Comparison of ENCODE assay signal across 9 mouse cellular contexts in the genomic region with DNA sequence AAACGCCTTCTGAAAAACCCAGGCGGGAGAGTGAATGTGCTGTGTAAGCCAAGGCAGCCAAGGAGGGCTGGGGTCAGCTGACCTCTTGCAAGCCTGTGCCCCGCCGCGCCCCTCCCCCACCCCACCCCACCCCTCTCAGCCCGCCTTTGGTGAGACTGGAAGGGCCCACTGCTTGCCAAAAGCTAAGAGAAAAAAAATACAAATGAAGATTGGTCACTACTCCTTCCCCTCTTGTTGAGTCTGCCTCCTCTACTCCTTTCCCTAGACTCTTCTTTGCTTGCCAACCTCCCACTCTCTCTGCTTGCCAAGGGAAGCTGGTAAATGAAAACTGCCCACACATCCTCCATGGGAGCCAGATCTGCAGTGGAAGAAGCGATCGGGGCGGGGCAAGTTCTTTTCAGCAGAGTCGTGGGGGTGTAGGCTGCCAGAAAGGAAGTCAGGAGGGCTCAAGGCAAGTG. TPM values are rescaled to one million over a fixed set of nuclear protein-coding genes. Genes with fewer than 3 reads are reported as not detected.
DNase-seq lines count a peak whose midpoint lies in the region; ATAC-seq and TF ChIP-seq lines count a peak whose summit lies in the region.
"Had no signal": no experiment of that assay in that cellular context is flagged by ENCODE, and none has a peak within 500 bp of the region (broad histone marks: within the 10 kb centered on the region; RNA-seq: fewer than 3 reads in every experiment).

No protein-coding gene starts in this region.

- no peak for TF ChIP-seq CTCF in cortical plate, adult 2 months (IDR thresholded peaks at IDR 0.05; ENCODE audit: extremely low read depth, insufficient read depth, low read length)
- no peak for TF ChIP-seq CTCF in layer of hippocampus, adult 2 months (conservative IDR thresholded peaks at IDR 0.05)

- no peak for DNase-seq in kidney, adult 11 months
- DNase-seq in gonadal fat pad, adult 2 months (ENCODE audit: low read depth), result peak; percentile 34
- peak; percentile 68 to 81 for DNase-seq in layer of hippocampus, adult 2 months (ENCODE audit: low spot score in 2 of 2)
- peak; percentile 0 for DNase-seq in lung, postnatal 14 days
- peak; percentile 56 to 61 for DNase-seq in right cerebral cortex, postnatal 36 days (ENCODE audit: low spot score in 2 of 2)
- no peak for DNase-seq in thymus, postnatal 36 days

- ATAC-seq in kidney, embryonic 16.5 days (ENCODE audit: low FRiP score, low TSS enrichment), result peak; percentile 70

- no peak for TF ChIP-seq POLR2A in cortical plate, adult 2 months (IDR thresholded peaks at IDR 0.05; ENCODE audit: extremely low read depth, insufficient read depth, low read length)

- H3K9me3 ChIP-seq in kidney, embryonic 16.5 days (ENCODE audit: low read length), result no peaks in the 10 kb centered on the region
- H3K9me3 ChIP-seq: liver, embryonic 15.5 days had no signal

- peak overlapping the region; percentile 15 for H3K4me2 ChIP-seq in kidney, embryonic 16.5 days (replicated peaks; ENCODE audit: low read depth, low read length)
- H3K4me2 ChIP-seq: liver, embryonic 15.5 days had no signal

- peaks cover 19% of the 10 kb centered on the region for H3K27me3 ChIP-seq in kidney, embryonic 16.5 days (ENCODE audit: insufficient read depth, low read length)

- WGBS in kidney, embryonic 16.5 days, result 30% methylated on average over 9 of the region's 10 CpGs

- no peak overlapping the region for H3K9ac ChIP-seq in kidney, embryonic 16.5 days (replicated peaks; ENCODE audit: low read length)
- H3K9ac ChIP-seq: liver, embryonic 15.5 days had no signal

- no peaks in the 10 kb centered on the region for H3K36me3 ChIP-seq in kidney, embryonic 16.5 days (ENCODE audit: insufficient read depth, low read length)
- H3K36me3 ChIP-seq: liver, embryonic 15.5 days had no signal

- H3K27ac ChIP-seq in kidney, embryonic 16.5 days (ENCODE audit: low read length), result no peak overlapping the region
- 0 out of 2 replicates have a peak overlapping the region, but pooled peaks have one; percentile 0 for H3K27ac ChIP-seq in cortical plate, adult 2 months (ENCODE audit: insufficient read depth, low read length)
- H3K27ac ChIP-seq in layer of hippocampus, adult 2 months, result peak overlapping the region; percentile 82
- H3K27ac ChIP-seq: liver, embryonic 15.5 days had no signal

- H3K4me1 ChIP-seq in kidney, embryonic 16.5 days (ENCODE audit: insufficient read depth, low read length), result 0 out of 2 replicates have a peak, but pooled peaks cover 5% of the 10 kb centered on the region
- peaks cover 1% of the 10 kb centered on the region; the same call in 1 of the 2 replicates for H3K4me1 ChIP-seq in cortical plate, adult 2 months (ENCODE audit: control insufficient read depth, insufficient read depth, low read length)
- H3K4me1 ChIP-seq: liver, embryonic 15.5 days had no signal

- H3K4me3 ChIP-seq in kidney, embryonic 16.5 days (ENCODE audit: low read length), result no peak overlapping the region
- H3K4me3 ChIP-seq in cortical plate, adult 2 months (ENCODE audit: insufficient read depth, low read length), result no peak overlapping the region
- no peak overlapping the region; the same call in 1 of the 2 replicates for H3K4me3 ChIP-seq in layer of hippocampus, adult 2 months
- H3K4me3 ChIP-seq: liver, embryonic 15.5 days had no signal

RNA-seq across cellular contexts. Expression of a gene that starts 32.0 kb away (rescaled TPM):
- polyA plus RNA-seq in kidney, embryonic 16.5 days (2015; fragmentation: Nextera tagmentation; extraction: Ambion mirVana), result 0.56 and 1.0 TPM in 2 replicates
- polyA plus RNA-seq in cortical plate, adult 2 months (2012; rRNA removed), result 0.59 and 0.67 TPM in 2 replicates
- 0.70 and 1.1 TPM in 2 replicates for polyA plus RNA-seq in gonadal fat pad, adult 2 months (2012; rRNA removed)
- total RNA-seq in layer of hippocampus, adult 2 months (2021), result 1 to 10 TPM; 2.5 to 2.7 TPM

Comparison
In these comparisons a context has a peak if more than half of its experiments do, and no peak if none do; other contexts are left out.
1. DNase-seq: peak in gonadal fat pad, adult 2 months (single experiment), layer of hippocampus, adult 2 months (2 of 2), lung, postnatal 14 days (single experiment) and right cerebral cortex, postnatal 36 days (2 of 2); none in kidney, adult 11 months (single experiment) and thymus, postnatal 36 days (0 of 2).